Mouse (Mus musculus) stomach, adult 2 months (tissue): ENCODE results near the gene Adamtsl2. TPM values are rescaled to one million over a fixed set of nuclear protein-coding genes. Genes with fewer than 3 reads are reported as not detected.

Source experiments
- polyA plus RNA-seq: library from polyadenylated mRNA; depleted of rRNA; stranded (reverse); fragments of >200 nt; gene quantifications from 2 replicates; pipeline ENCODE4 v1.2.3, GENCODE M21; 2012; rRNA removed

Gene Adamtsl2
- 2.6 and 2.7 TPM in 2 replicates for polyA plus RNA-seq

DNA sequence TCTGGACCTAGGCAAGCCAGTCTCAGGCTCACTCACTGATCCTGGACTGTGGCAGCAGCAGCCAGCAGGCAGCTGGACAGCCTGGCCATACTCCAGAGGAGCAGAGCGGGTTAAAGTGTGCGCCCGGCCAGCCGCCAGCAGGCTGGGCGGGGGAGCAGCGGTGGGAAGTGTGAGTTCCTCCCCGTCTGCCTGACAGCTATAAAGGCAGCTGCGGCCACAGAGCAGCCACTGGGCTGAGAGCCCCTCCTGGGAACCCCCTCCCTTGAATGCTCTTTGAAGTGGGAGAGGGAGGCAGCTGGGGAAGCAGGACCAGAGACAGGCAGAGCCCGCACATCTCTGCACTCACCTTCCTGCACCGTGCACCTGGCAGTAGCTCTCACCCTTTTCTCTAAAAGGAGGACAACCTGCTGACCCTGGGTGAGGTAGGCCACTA lies at the start of gene Adamtsl2:
Adamtsl2 (plus strand) TSS at position 228 of the 433 bp plus-strand sequence.

GRCm38 (mm10) chr2:27071978-27072377 lies 7.2 kb upstream of the Adamtsl2 start, which contains the start of gene Mymk:
TSS of gene Mymk (minus strand) at chr2:27072179.

GRCm38 (mm10) chr2:27141950-27142693 lies 62.9 kb downstream of the Adamtsl2 start, which contains the start of gene Fam163b:
TSS of gene Fam163b (minus strand) at chr2:27142491.

Other genes with a start within 250 kb of the Adamtsl2 start
- 0.56 and 0.79 TPM in 2 replicates for gene Abo, start 214.4 kb upstream of the Adamtsl2 start, polyA plus RNA-seq
- 1.8 and 2.7 TPM in 2 replicates for gene Surf6, start 176.5 kb upstream of the Adamtsl2 start, polyA plus RNA-seq
- 17.2 and 18.7 TPM in 2 replicates for gene Med22, start 168.7 kb upstream of the Adamtsl2 start, polyA plus RNA-seq
- 223 and 229 TPM in 2 replicates for gene Rpl7a, start 168.6 kb upstream of the Adamtsl2 start, polyA plus RNA-seq
- 7.5 and 11.6 TPM in 2 replicates for gene Surf2, start 163.0 kb upstream of the Adamtsl2 start, polyA plus RNA-seq
- 23.8 and 33.8 TPM in 2 replicates for gene Surf1, start 162.8 kb upstream of the Adamtsl2 start, polyA plus RNA-seq
- 98.7 and 211 TPM in 2 replicates for gene Surf4, start 145.5 kb upstream of the Adamtsl2 start, polyA plus RNA-seq
- gene Stkld1, start 145.3 kb upstream of the Adamtsl2 start, polyA plus RNA-seq = not detected in 2 replicates
- 6.8 and 7.4 TPM in 2 replicates for gene Rexo4, start 115.0 kb upstream of the Adamtsl2 start, polyA plus RNA-seq
- gene Adamts13, start 106.0 kb upstream of the Adamtsl2 start, polyA plus RNA-seq = 0.04 and 0.15 TPM in 2 replicates
- gene Cacfd1, start 69.5 kb upstream of the Adamtsl2 start, polyA plus RNA-seq = 40.8 and 44.4 TPM in 2 replicates
- 3.8 and 4.3 TPM in 2 replicates for gene Slc2a6, start 51.4 kb upstream of the Adamtsl2 start, polyA plus RNA-seq
- gene Mymk, start 7.2 kb upstream of the Adamtsl2 start, polyA plus RNA-seq = not detected in 2 replicates
- gene Fam163b, start 63.1 kb downstream of the Adamtsl2 start, polyA plus RNA-seq = 0.02 TPM in 1 of 2 replicates, not detected in the other
- 0.48 and 0.60 TPM in 2 replicates for gene Dbh, start 85.9 kb downstream of the Adamtsl2 start, polyA plus RNA-seq
- 5.3 and 7.0 TPM in 2 replicates for gene Sardh, start 169.0 kb downstream of the Adamtsl2 start, polyA plus RNA-seq